Mouse (Mus musculus): Measurements from ENCODE around the gene Mob4. TPM values are rescaled to one million over a fixed set of nuclear protein-coding genes. Genes with fewer than 3 reads are reported as not detected.
A peak's percentile ranks its signal among the peaks of the same experiment; 100 is the strongest.

Gene Mob4
- polyA plus RNA-seq, 1 experiment from 2014 or later, result 126 TPM

DNA sequence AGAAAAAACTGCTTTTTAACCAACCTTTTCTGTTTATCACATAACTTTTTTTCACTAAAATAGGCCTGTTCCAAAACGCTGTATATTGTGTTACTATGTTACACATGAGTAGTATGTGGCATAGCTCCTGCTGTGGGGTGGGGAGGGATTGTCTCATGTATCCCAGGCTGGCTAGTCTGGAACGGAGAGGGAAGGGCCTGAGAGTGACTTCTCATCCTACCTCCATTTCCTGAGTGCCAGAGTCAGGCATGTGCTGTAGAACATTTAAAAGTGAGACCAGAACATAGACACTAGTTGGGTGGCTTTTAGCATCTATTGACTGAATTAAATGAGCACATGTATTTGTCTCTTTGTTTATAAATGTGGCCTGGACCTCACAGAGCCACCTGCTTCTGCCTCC, 2.1 kb downstream of the Mob4 start:
- Histone ChIP-seq H3K4me1 (peaks cover 16% of the 10 kb centered on the region), H3K4me3 (replicated peaks) (no peak overlapping the region), H3K9ac (no peak overlapping the region), H3K36me3 (peaks cover 3% of the 10 kb centered on the region; the same call in 1 of the 2 replicates), H3K27ac (replicated peaks) (no peak overlapping the region), H3K4me2 (replicated peaks) (0 out of 2 replicates have a peak overlapping the region, but pooled peaks have one; percentile 22), H3K9me3 (replicated peaks) (no peaks in the 10 kb centered on the region), H3K27me3 (no peaks in the 10 kb centered on the region)
- 51% methylated on average over 2 of the region's 2 CpGs for WGBS
- ATAC-seq (ENCODE audit: insufficient number of reproducible peaks, low FRiP score, low TSS enrichment, low read depth), result no peak

DNA sequence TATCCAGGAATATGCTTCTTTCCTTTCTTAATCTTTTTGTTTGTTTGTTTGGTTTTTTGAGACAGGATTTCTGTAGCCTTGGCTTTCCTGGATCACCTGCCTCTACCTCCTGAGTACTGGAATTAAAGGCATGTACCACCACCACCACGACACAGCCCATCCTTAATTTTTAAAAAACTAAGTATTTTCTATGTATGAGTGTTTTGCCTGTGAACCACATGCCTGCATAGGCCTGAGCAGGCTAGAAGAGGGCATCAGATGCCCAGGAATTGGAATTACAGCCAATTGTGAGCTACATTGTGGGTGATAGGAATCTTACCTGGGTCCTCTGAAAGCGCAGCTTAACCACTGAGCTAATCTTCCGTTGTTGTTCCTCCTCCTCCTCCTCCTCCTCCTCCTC, 3.3 kb downstream of the Mob4 start:
- Histone ChIP-seq H3K36me3 (peaks cover 3% of the 10 kb centered on the region; the same call in 1 of the 2 replicates), H3K4me2 (replicated peaks) (no peak overlapping the region), H3K4me1 (peaks cover 16% of the 10 kb centered on the region), H3K9ac (no peak overlapping the region), H3K9me3 (replicated peaks) (no peaks in the 10 kb centered on the region), H3K27me3 (no peaks in the 10 kb centered on the region), H3K27ac (replicated peaks) (no peak overlapping the region), H3K4me3 (replicated peaks) (no peak overlapping the region)
- 89% methylated on average over 3 of the region's 3 CpGs for WGBS
- ATAC-seq (ENCODE audit: insufficient number of reproducible peaks, low FRiP score, low TSS enrichment, low read depth), result no peak

DNA sequence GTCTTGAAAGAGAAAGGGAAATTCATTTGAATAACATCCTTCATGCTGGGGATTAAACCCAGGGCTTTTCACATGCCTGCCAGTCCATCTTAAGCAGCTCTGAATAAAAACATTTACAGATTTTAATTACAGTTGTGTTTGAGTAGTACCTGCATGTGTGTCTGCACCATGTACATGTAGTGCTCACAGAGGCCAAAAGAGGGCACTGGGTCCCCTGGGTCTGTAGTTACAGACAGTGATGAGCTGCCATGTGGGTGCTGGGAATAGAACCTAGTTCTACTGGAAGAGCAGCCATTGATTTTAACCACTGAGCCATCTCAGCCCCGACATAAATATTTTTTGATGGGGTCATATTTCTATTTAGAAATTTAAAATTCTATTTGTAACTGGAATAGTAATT, 4.8 kb downstream of the Mob4 start:
- Histone ChIP-seq H3K9ac (no peak overlapping the region), H3K36me3 (peaks cover 16% of the 10 kb centered on the region), H3K4me3 (replicated peaks) (no peak overlapping the region), H3K4me2 (replicated peaks) (no peak overlapping the region), H3K27me3 (no peaks in the 10 kb centered on the region), H3K4me1 (peaks cover 16% of the 10 kb centered on the region), H3K9me3 (replicated peaks) (no peaks in the 10 kb centered on the region), H3K27ac (replicated peaks) (no peak overlapping the region)
- no peak for ATAC-seq (ENCODE audit: insufficient number of reproducible peaks, low FRiP score, low TSS enrichment, low read depth)
- WGBS, result 100% methylated on average over 1 of the region's 1 CpGs

DNA sequence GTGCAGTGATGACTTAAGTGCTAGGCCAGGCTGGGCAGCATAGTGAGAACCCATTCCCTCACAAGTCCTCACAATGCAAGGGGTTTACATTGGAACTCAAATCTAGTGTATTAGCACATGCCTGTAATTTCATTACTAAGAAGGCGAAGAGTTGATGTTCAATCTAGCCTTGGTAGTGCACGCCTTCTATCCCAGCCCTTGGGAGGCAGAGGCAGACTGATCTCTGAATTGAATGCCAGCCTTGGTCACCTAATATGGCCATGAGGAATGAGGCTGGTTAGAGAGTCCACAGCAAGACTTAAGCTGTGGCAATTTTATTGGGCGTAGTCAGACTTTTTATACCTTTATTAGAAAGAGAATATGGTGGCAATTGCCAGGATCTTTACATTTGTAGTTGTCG, 13.3 kb downstream of the Mob4 start:
- Histone ChIP-seq H3K4me2 (replicated peaks) (no peak overlapping the region), H3K27ac (replicated peaks) (no peak overlapping the region), H3K36me3 (peaks cover 38% of the 10 kb centered on the region), H3K4me1 (no peaks in the 10 kb centered on the region), H3K27me3 (no peaks in the 10 kb centered on the region), H3K9ac (no peak overlapping the region), H3K9me3 (replicated peaks) (no peaks in the 10 kb centered on the region), H3K4me3 (replicated peaks) (no peak overlapping the region)
- WGBS, result 95% methylated on average over 4 of the region's 4 CpGs
- no peak for ATAC-seq (ENCODE audit: insufficient number of reproducible peaks, low FRiP score, low TSS enrichment, low read depth)

DNA sequence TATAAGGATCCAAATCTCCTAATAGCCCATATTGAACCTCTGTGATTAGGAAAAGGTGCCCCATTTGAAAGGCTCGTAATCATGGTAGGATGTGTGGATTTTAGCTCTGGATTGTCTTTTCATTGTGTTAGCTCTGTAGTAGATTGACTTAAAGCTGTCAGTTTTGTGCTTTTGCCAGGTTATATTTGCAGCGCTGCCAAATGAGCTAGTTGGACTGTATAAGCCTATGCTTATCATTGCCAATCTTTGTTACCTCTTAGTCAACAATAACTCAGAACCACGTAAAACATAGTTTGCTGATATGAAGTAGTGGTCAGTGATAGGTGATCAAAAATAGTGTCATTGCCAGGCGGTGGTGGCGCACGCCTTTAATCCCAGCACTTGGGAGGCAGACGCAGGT, 14.5 kb downstream of the Mob4 start:
- no peak overlapping the region for H3K4me2 ChIP-seq (replicated peaks)
- no peaks in the 10 kb centered on the region for H3K9me3 ChIP-seq (replicated peaks)
- H3K27me3 ChIP-seq, result no peaks in the 10 kb centered on the region

DNA sequence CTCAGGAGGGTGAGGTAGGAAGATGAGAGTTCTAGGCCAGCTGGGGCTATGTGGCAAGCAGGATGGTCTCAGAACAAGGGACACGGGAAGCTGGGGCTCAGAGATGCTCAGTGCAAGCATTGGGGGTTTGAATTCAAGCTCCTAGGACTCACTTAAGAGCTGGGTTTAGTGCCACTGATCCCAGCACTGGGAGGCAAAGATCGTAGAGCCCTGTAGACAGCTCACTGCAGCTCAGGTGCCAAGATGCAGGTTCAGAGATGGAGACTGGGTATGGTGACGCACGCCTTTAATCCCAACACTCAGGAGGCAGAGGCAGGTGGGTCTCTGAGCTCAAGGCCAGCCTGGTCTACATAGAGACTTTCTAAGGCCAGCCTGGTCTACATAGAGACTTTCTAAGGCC, 26.3 kb downstream of the Mob4 start:
- no peak overlapping the region for H3K9ac ChIP-seq
- H3K9me3 ChIP-seq (replicated peaks), result no peaks in the 10 kb centered on the region
- no peaks in the 10 kb centered on the region for H3K27me3 ChIP-seq
- no peak for ATAC-seq (ENCODE audit: insufficient number of reproducible peaks, low FRiP score, low TSS enrichment, low read depth)
- WGBS, result 95% methylated on average over 4 of the region's 4 CpGs
- H3K4me1 ChIP-seq, result no peaks in the 10 kb centered on the region
- H3K36me3 ChIP-seq, result peaks cover 41% of the 10 kb centered on the region
- H3K27ac ChIP-seq (replicated peaks), result no peak overlapping the region
- no peak overlapping the region for H3K4me3 ChIP-seq (replicated peaks)
- H3K4me2 ChIP-seq (replicated peaks), result no peak overlapping the region

More for the DNA sequence above, 14.5 kb downstream of the Mob4 start:
- Histone ChIP-seq H3K9ac (no peak overlapping the region), H3K27ac (replicated peaks) (no peak overlapping the region), H3K4me3 (replicated peaks) (no peak overlapping the region), H3K36me3 (peaks cover 39% of the 10 kb centered on the region), H3K4me1 (no peaks in the 10 kb centered on the region)
- ATAC-seq (ENCODE audit: insufficient number of reproducible peaks, low FRiP score, low TSS enrichment, low read depth), result no peak
- WGBS, result 94% methylated on average over 7 of the region's 7 CpGs

DNA sequence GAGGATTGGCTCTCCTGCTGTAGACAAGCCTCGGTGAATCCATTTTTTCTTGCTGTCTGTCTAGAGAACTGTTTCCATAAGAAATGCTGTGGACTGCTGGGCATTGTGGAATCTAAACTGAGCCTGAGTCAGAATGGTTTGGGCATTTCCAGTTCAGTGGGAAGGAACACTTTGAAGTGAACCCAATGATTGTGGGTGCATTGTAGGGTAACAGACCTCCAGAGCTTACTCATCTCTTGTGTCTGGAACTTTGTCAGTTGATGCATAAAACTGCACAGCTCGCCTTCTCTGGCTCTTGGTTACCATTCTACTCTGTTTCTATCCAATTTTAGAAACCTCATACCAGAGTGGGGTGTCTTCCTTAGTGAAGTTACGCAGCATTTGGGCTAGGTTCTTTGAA, 27.2 kb downstream of the Mob4 start:
- H3K9me3 ChIP-seq (replicated peaks), result no peaks in the 10 kb centered on the region
- ATAC-seq (ENCODE audit: insufficient number of reproducible peaks, low FRiP score, low TSS enrichment, low read depth), result no peak
- no peaks in the 10 kb centered on the region for H3K27me3 ChIP-seq
- H3K4me2 ChIP-seq (replicated peaks), result no peak overlapping the region
- 91% methylated on average over 3 of the region's 3 CpGs for WGBS
- H3K4me1 ChIP-seq, result no peaks in the 10 kb centered on the region
- no peak overlapping the region for H3K9ac ChIP-seq
- peaks cover 40% of the 10 kb centered on the region for H3K36me3 ChIP-seq
- no peak overlapping the region for H3K27ac ChIP-seq (replicated peaks)
- no peak overlapping the region for H3K4me3 ChIP-seq (replicated peaks)

DNA sequence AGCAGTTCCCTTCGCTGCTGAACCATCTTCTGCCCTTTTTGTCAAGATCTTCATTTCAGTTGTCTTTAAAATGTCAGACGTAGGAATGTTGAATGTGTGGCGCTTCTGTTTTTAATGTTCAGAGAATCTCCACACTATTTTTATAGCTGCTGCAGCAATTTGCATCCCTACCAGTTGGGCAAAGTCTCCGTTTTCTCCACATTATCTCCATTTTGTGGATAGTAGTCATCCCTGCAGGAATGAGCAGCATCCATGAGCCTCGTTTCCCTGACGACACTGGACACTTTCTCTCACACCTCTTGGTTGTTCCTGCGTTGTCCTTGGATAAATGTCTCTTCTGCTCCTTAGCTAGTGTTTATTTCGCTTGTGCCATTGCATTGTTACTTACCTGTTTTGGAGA, 27.8 kb downstream of the Mob4 start:
- H3K27me3 ChIP-seq, result no peaks in the 10 kb centered on the region
- H3K4me2 ChIP-seq (replicated peaks), result no peak overlapping the region
- 87% methylated on average over 8 of the region's 8 CpGs for WGBS
- peaks cover 38% of the 10 kb centered on the region for H3K36me3 ChIP-seq
- H3K9ac ChIP-seq, result no peak overlapping the region
- no peak for ATAC-seq (ENCODE audit: insufficient number of reproducible peaks, low FRiP score, low TSS enrichment, low read depth)
- H3K9me3 ChIP-seq (replicated peaks), result no peaks in the 10 kb centered on the region
- H3K27ac ChIP-seq (replicated peaks), result no peak overlapping the region
- no peak overlapping the region for H3K4me3 ChIP-seq (replicated peaks)
- H3K4me1 ChIP-seq, result no peaks in the 10 kb centered on the region

DNA sequence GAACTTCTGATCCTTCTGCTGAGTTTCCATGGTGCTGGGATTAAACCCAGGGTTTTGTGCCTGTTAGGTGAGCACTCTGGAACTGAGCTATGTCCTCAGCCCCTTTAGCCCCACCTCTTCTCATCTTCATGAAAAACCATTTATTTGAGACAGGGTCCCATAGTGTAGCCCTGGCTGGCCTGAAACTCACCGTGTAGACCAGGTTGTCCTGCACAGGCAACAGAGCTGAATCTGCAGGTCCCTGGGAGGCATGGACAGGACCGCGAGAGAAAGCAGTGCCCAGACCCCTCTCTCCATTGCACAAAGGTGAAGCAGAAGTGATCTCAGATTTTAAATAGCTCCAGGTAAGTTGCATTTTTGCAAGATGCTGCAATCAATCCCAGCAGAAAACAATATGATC, 29.2 kb downstream of the Mob4 start:
- H3K4me3 ChIP-seq (replicated peaks), result no peak overlapping the region
- H3K36me3 ChIP-seq, result peaks cover 33% of the 10 kb centered on the region
- H3K9me3 ChIP-seq (replicated peaks), result no peaks in the 10 kb centered on the region
- H3K27ac ChIP-seq (replicated peaks), result no peak overlapping the region
- H3K9ac ChIP-seq, result no peak overlapping the region
- ATAC-seq (ENCODE audit: insufficient number of reproducible peaks, low FRiP score, low TSS enrichment, low read depth), result no peak
- no peaks in the 10 kb centered on the region for H3K4me1 ChIP-seq
- WGBS, result 88% methylated on average over 3 of the region's 3 CpGs
- no peak overlapping the region for H3K4me2 ChIP-seq (replicated peaks)
- H3K27me3 ChIP-seq, result no peaks in the 10 kb centered on the region

DNA sequence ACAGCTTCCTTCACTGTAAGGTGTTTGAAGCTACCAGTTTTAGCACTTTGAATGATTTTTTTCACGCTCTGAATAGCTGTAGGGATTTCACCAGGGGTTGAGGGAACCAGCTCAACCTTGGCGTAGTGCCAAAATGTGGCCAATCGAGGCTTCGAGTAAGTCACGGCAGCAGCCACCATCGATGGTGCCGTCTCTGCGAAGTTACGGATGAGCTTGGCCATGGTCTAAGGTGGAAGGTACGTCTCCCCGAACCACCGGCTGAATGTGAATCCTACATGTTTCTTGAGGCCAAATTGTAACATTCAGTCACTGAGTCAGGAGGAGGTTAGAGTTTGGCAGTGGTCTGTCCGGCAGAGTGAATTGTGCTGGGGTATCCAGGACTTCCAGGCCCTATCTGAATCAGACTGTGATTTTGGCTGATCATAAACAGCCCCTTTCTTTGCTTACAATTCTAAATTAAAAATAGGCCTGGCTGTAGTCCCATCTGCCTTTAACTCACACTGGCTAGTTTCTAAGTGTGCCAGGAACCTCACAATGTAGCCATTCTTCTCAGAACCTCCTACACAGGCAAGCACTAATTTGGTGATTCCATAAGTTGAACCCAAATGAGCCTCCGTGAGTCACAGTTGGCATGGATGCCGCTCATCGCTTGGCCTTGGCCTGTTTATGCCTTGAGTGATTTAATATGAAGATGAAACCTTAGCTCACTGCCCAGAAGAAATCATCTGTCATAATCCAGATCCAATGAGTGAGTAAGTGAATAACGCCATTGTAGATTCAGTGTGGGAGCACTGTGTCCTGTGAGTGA, 30.0 kb downstream of the Mob4 start:
- H3K9ac ChIP-seq, result no peak overlapping the region
- 80% methylated on average over 17 of the region's 17 CpGs for WGBS
- ATAC-seq (ENCODE audit: insufficient number of reproducible peaks, low FRiP score, low TSS enrichment, low read depth), result 0 out of 2 replicates have a peak, but pooled peaks have one; percentile 29

DNA sequence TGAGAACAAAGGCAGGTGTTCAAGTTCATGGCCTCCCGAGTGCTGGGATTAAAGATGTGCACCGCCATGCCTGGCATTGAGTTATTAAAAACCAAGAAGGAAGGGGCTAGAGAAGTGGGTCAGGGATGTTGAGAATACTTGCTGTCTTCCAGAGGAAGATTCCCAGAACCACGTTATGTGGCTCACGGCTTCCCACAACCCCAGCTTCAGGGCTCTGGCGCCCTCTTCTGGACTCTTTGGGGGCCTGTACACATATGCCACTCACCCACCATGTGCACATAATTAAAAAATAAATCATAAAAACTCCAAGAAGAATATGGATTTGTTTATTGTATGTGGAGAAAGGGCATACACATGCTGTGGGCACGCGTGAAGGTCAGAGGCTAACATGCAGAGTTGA, 30.9 kb downstream of the Mob4 start:
- no peaks in the 10 kb centered on the region for H3K4me1 ChIP-seq
- no peak overlapping the region for H3K4me2 ChIP-seq (replicated peaks)
- no peaks in the 10 kb centered on the region for H3K9me3 ChIP-seq (replicated peaks)
- H3K9ac ChIP-seq, result no peak overlapping the region
- no peak overlapping the region; the same call in 1 of the 2 replicates for H3K27ac ChIP-seq (replicated peaks)
- no peak for ATAC-seq (ENCODE audit: insufficient number of reproducible peaks, low FRiP score, low TSS enrichment, low read depth)
- H3K36me3 ChIP-seq, result peaks cover 18% of the 10 kb centered on the region; the same call in 1 of the 2 replicates
- H3K27me3 ChIP-seq, result no peaks in the 10 kb centered on the region
- no peak overlapping the region for H3K4me3 ChIP-seq (replicated peaks)
- 69% methylated on average over 7 of the region's 7 CpGs for WGBS

More for the DNA sequence above, 30.0 kb downstream of the Mob4 start:
- no peak overlapping the region for H3K4me3 ChIP-seq (replicated peaks)
- no peaks in the 10 kb centered on the region for H3K4me1 ChIP-seq
- 0 out of 2 replicates have a peak overlapping the region, but pooled peaks have one; percentile 28 for H3K27ac ChIP-seq (replicated peaks)
- H3K27me3 ChIP-seq, result no peaks in the 10 kb centered on the region
- no peaks in the 10 kb centered on the region for H3K9me3 ChIP-seq (replicated peaks)
- H3K36me3 ChIP-seq, result peaks cover 26% of the 10 kb centered on the region
- no peak overlapping the region for H3K4me2 ChIP-seq (replicated peaks)

DNA sequence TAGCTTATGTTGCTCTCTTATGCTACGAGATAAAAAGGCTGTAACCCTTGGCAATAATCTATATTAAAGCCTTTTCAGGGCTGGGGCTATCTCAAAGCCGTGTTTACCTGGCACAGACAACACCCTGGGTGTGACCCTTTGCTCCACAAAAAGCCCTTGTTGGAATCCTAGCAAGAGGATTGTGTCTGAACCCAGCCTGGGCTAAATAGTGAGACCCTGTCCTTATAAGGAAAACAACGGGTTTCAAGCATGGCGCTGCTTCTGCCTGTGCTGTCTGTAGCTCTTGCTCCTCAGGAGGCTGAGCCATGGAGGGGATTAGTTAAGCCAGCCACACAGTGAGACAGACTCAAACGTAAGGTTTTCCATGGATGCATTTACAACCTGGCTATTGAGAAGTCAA, 31.8 kb downstream of the Mob4 start:
- Histone ChIP-seq H3K4me2 (replicated peaks) (no peak overlapping the region), H3K4me1 (no peaks in the 10 kb centered on the region), H3K27me3 (no peaks in the 10 kb centered on the region), H3K9me3 (replicated peaks) (no peaks in the 10 kb centered on the region), H3K9ac (no peak overlapping the region), H3K4me3 (replicated peaks) (no peak overlapping the region), H3K27ac (replicated peaks) (no peak overlapping the region), H3K36me3 (peaks cover 10% of the 10 kb centered on the region; the same call in 1 of the 2 replicates)
- WGBS, result 75% methylated on average over 5 of the region's 5 CpGs
- ATAC-seq (ENCODE audit: insufficient number of reproducible peaks, low FRiP score, low TSS enrichment, low read depth), result no peak
